Comparison of ENCODE assay signal across 9 mouse cellular contexts in genomic region chr2:5949821-5950220, GRCm38 (mm10). TPM values are rescaled to one million over a fixed set of nuclear protein-coding genes. Genes with fewer than 3 reads are reported as not detected.
DNase-seq lines count a peak whose midpoint lies in the region; ATAC-seq lines count a peak whose summit lies in the region.
"Not testable (repeated sequence)": the region's sequence is repeated elsewhere in the genome, so short reads cannot be mapped to it uniquely, and the experiment has no call there.
"Had no signal": no experiment of that assay in that cellular context is flagged by ENCODE, and none has a peak within 500 bp of the region (broad histone marks: within the 10 kb centered on the region; RNA-seq: fewer than 3 reads in every experiment).

No protein-coding gene starts in this region.

- not testable (repeated sequence) for H3K27me3 ChIP-seq in embryonic facial prominence, embryonic 11.5 days (ENCODE audit: control insufficient read depth, insufficient read depth, low read length); forebrain, embryonic 15.5 days; hindbrain, embryonic 10.5 days (ENCODE audit: insufficient read depth, poor library complexity, severe bottlenecking); kidney, embryonic 14.5 days (ENCODE audit: control insufficient read depth, insufficient read depth, low read length); liver, embryonic 11.5 days (replicated peaks; ENCODE audit: control insufficient read depth, insufficient read depth, low read length); megakaryocyte, embryonic 14.5 days (replicated peaks); neural tube, embryonic 13.5 days

- peak overlapping the region; percentile 48 for H3K4me2 ChIP-seq in embryonic facial prominence, embryonic 11.5 days (ENCODE audit: low read depth, low read length)
- H3K4me2 ChIP-seq in forebrain, embryonic 15.5 days (replicated peaks) = peak overlapping the region; percentile 75
- peak overlapping the region; percentile 55 for H3K4me2 ChIP-seq in kidney, embryonic 14.5 days (replicated peaks; ENCODE audit: low read depth, low read length)
- peak overlapping the region; percentile 73 for H3K4me2 ChIP-seq in liver, embryonic 11.5 days
- peak overlapping the region; percentile 71 for H3K4me2 ChIP-seq in neural tube, embryonic 13.5 days

- not testable (repeated sequence) for ATAC-seq in embryonic facial prominence, embryonic 11.5 days (replicated peaks; ENCODE audit: insufficient number of reproducible peaks, low FRiP score, low TSS enrichment, low read depth); forebrain, embryonic 15.5 days (replicated peaks); kidney, embryonic 14.5 days (ENCODE audit: low FRiP score, low TSS enrichment); liver, embryonic 11.5 days (replicated peaks; ENCODE audit: low FRiP score); neural tube, embryonic 13.5 days (ENCODE audit: low read depth)

- H3K27ac ChIP-seq in ES-E14 (ENCODE audit: insufficient read depth, low read depth, low read length, poor library complexity, severe bottlenecking); embryonic facial prominence, embryonic 11.5 days (replicated peaks; ENCODE audit: low read depth, low read length); kidney, embryonic 14.5 days (ENCODE audit: low read depth, low read length); neural tube, embryonic 13.5 days (replicated peaks): not testable (repeated sequence)
- H3K27ac ChIP-seq in forebrain, embryonic 15.5 days (replicated peaks) = peak overlapping the region; percentile 88; the same call in 1 of the 2 replicates
- peak overlapping the region; percentile 97; the same call in 1 of the 2 replicates for H3K27ac ChIP-seq in hindbrain, embryonic 10.5 days
- H3K27ac ChIP-seq in liver, embryonic 11.5 days (ENCODE audit: low read depth, low read length) = 0 out of 2 replicates have a peak overlapping the region, but pooled peaks have one; percentile 36

- not testable (repeated sequence) for DNase-seq in ES-E14 (ENCODE audit: low read depth, low spot score); embryonic facial prominence, embryonic 11.5 days (ENCODE audit: low spot score); hindbrain, embryonic 10.5 days (ENCODE audit: low spot score); liver, embryonic 11.5 days (ENCODE audit: low spot score)

- peak overlapping the region; percentile 81; the same call in 1 of the 2 replicates for H3K9ac ChIP-seq in ES-E14 (ENCODE audit: insufficient read depth, low read depth, low read length, poor library complexity, severe bottlenecking)
- H3K9ac ChIP-seq in embryonic facial prominence, embryonic 11.5 days (replicated peaks; ENCODE audit: low read length); forebrain, embryonic 15.5 days (replicated peaks); neural tube, embryonic 13.5 days: not testable (repeated sequence)
- peak overlapping the region; percentile 90; the same call in 1 of the 2 replicates for H3K9ac ChIP-seq in kidney, embryonic 14.5 days (ENCODE audit: low read depth, low read length)
- peak overlapping the region; percentile 77; the same call in 1 of the 2 replicates for H3K9ac ChIP-seq in liver, embryonic 11.5 days (ENCODE audit: low read depth, low read length)

- H3K4me1 ChIP-seq in ES-E14 (ENCODE audit: control insufficient read depth in 2 of 2, insufficient read depth in 2 of 2, low read length in 2 of 2, poor library complexity in 1 of 2); embryonic facial prominence, embryonic 11.5 days (ENCODE audit: control insufficient read depth, insufficient read depth, low read length); kidney, embryonic 14.5 days (ENCODE audit: control insufficient read depth, insufficient read depth, low read length): not testable (repeated sequence)
- H3K4me1 ChIP-seq in forebrain, embryonic 15.5 days = peaks cover 14% of the 10 kb centered on the region
- peaks cover 12% of the 10 kb centered on the region for H3K4me1 ChIP-seq in hindbrain, embryonic 10.5 days (replicated peaks)
- H3K4me1 ChIP-seq in liver, embryonic 11.5 days (replicated peaks; ENCODE audit: control insufficient read depth, insufficient read depth, low read length) = peaks cover 10% of the 10 kb centered on the region; the same call in 1 of the 2 replicates
- peaks cover 35% of the 10 kb centered on the region for H3K4me1 ChIP-seq in megakaryocyte, embryonic 14.5 days
- H3K4me1 ChIP-seq in neural tube, embryonic 13.5 days (replicated peaks) = peaks cover 21% of the 10 kb centered on the region

- H3K9me3 ChIP-seq in ES-E14 (ENCODE audit: control insufficient read depth, insufficient read depth, low read depth, low read length); embryonic facial prominence, embryonic 11.5 days (replicated peaks; ENCODE audit: control insufficient read depth, low read length); forebrain, embryonic 15.5 days; hindbrain, embryonic 10.5 days; kidney, embryonic 14.5 days (ENCODE audit: control insufficient read depth, low read length); liver, embryonic 11.5 days (ENCODE audit: control insufficient read depth, low read length); megakaryocyte, embryonic 14.5 days; neural tube, embryonic 13.5 days: not testable (repeated sequence)

- H3K36me3 ChIP-seq in ES-E14 (ENCODE audit: control insufficient read depth, insufficient read depth, low read length, poor library complexity, severe bottlenecking); embryonic facial prominence, embryonic 11.5 days (replicated peaks; ENCODE audit: control insufficient read depth, insufficient read depth, low read depth, low read length); forebrain, embryonic 15.5 days; hindbrain, embryonic 10.5 days; kidney, embryonic 14.5 days (ENCODE audit: control insufficient read depth, insufficient read depth, low read length); liver, embryonic 11.5 days (ENCODE audit: control insufficient read depth, insufficient read depth, low read length); megakaryocyte, embryonic 14.5 days (replicated peaks; ENCODE audit: low read length); neural tube, embryonic 13.5 days: not testable (repeated sequence)

- WGBS in embryonic facial prominence, embryonic 11.5 days = 95% methylated on average over 9 of the region's 9 CpGs
- 91% methylated on average over 9 of the region's 9 CpGs for WGBS in forebrain, embryonic 15.5 days
- WGBS in hindbrain, embryonic 10.5 days = 95% methylated on average over 9 of the region's 9 CpGs
- WGBS in kidney, embryonic 14.5 days = 94% methylated on average over 9 of the region's 9 CpGs
- WGBS in liver, embryonic 11.5 days = 90% methylated on average over 9 of the region's 9 CpGs
- WGBS in neural tube, embryonic 13.5 days = 93% methylated on average over 9 of the region's 9 CpGs

- peak overlapping the region; percentile 72 to 85 for H3K4me3 ChIP-seq in ES-E14 (ENCODE audit: insufficient read depth in 1 of 2, low read depth in 1 of 2, low read length in 2 of 2, poor library complexity in 1 of 2, severe bottlenecking in 1 of 2)
- not testable (repeated sequence) for H3K4me3 ChIP-seq in embryonic facial prominence, embryonic 11.5 days (ENCODE audit: low read depth, low read length)
- peak overlapping the region; percentile 99 for H3K4me3 ChIP-seq in forebrain, embryonic 15.5 days
- peak overlapping the region; percentile 99 for H3K4me3 ChIP-seq in hindbrain, embryonic 10.5 days
- peak overlapping the region; percentile 69 for H3K4me3 ChIP-seq in kidney, embryonic 14.5 days (ENCODE audit: low read length)
- H3K4me3 ChIP-seq in liver, embryonic 11.5 days (ENCODE audit: low read depth, low read length) = peak overlapping the region; percentile 72
- peak overlapping the region; percentile 96 for H3K4me3 ChIP-seq in megakaryocyte, embryonic 14.5 days (replicated peaks)
- peak overlapping the region; percentile 70 for H3K4me3 ChIP-seq in neural tube, embryonic 13.5 days

- in situ Hi-C loops in ES-E14 (cut with MboI; ENCODE audit: low sequenced_read_pairs in 2 of 2, unreplicated experiment in 2 of 2) = not testable (repeated sequence)

RNA-seq across cellular contexts. Expression of gene Upf2, which starts 1.4 kb away (rescaled TPM):
- 14.6 and 18.6 TPM in 2 replicates for total RNA-seq in ES-E14 (2012; rRNA removed)
- 13.3 and 15.7 TPM in 2 replicates for polyA plus RNA-seq in embryonic facial prominence, embryonic 11.5 days (2014; fragmentation: Nextera tagmentation; extraction: Ambion mirVana)
- polyA plus RNA-seq in forebrain, embryonic 15.5 days (2015; fragmentation: Nextera tagmentation; extraction: Ambion mirVana) = 9.1 and 9.5 TPM in 2 replicates
- polyA plus RNA-seq in hindbrain, embryonic 10.5 days (2016; fragmentation: Nextera tagmentation; extraction: Ambion mirVana) = 6.9 and 9.0 TPM in 2 replicates
- polyA plus RNA-seq in kidney, embryonic 14.5 days (2014; fragmentation: Nextera tagmentation; extraction: Ambion mirVana) = 12.1 and 12.5 TPM in 2 replicates
- 10.4 and 10.7 TPM in 2 replicates for polyA plus RNA-seq in liver, embryonic 11.5 days (2014; fragmentation: Nextera tagmentation; extraction: Ambion mirVana)
- 1.6 and 2.7 TPM in 2 replicates for polyA plus RNA-seq in megakaryocyte, embryonic 14.5 days (2012; ENCODE audit: insufficient read depth, low replicate concordance)
- 8.0 and 8.8 TPM in 2 replicates for polyA plus RNA-seq in neural tube, embryonic 13.5 days (2015; fragmentation: Nextera tagmentation; extraction: Ambion mirVana)

RNA-seq across cellular contexts. Expression of gene Dhtkd1, which starts 7.2 kb away (rescaled TPM):
- 12.0 and 28.1 TPM in 2 replicates for total RNA-seq in ES-E14 (2012; rRNA removed)
- polyA plus RNA-seq in embryonic facial prominence, embryonic 11.5 days (2014; fragmentation: Nextera tagmentation; extraction: Ambion mirVana) = 2.8 and 3.4 TPM in 2 replicates
- polyA plus RNA-seq in forebrain, embryonic 15.5 days (2015; fragmentation: Nextera tagmentation; extraction: Ambion mirVana) = 6.0 and 8.9 TPM in 2 replicates
- 3.8 and 5.0 TPM in 2 replicates for polyA plus RNA-seq in hindbrain, embryonic 10.5 days (2016; fragmentation: Nextera tagmentation; extraction: Ambion mirVana)
- 4.0 and 5.5 TPM in 2 replicates for polyA plus RNA-seq in kidney, embryonic 14.5 days (2014; fragmentation: Nextera tagmentation; extraction: Ambion mirVana)
- 3.5 and 4.8 TPM in 2 replicates for polyA plus RNA-seq in liver, embryonic 11.5 days (2014; fragmentation: Nextera tagmentation; extraction: Ambion mirVana)
- not detected in 2 replicates for polyA plus RNA-seq in megakaryocyte, embryonic 14.5 days (2012; ENCODE audit: insufficient read depth, low replicate concordance)
- 6.3 and 6.4 TPM in 2 replicates for polyA plus RNA-seq in neural tube, embryonic 13.5 days (2015; fragmentation: Nextera tagmentation; extraction: Ambion mirVana)
- total RNA-seq: monocyte, adult 5-6 weeks had no signal

RNA-seq across cellular contexts. Expression of gene Sec61a2, which starts 54.6 kb away (rescaled TPM):
- total RNA-seq in ES-E14 (2012; rRNA removed) = 56.1 and 71.1 TPM in 2 replicates
- 81.0 and 82.7 TPM in 2 replicates for polyA plus RNA-seq in embryonic facial prominence, embryonic 11.5 days (2014; fragmentation: Nextera tagmentation; extraction: Ambion mirVana)
- 88.2 and 95.8 TPM in 2 replicates for polyA plus RNA-seq in forebrain, embryonic 15.5 days (2015; fragmentation: Nextera tagmentation; extraction: Ambion mirVana)
- polyA plus RNA-seq in hindbrain, embryonic 10.5 days (2016; fragmentation: Nextera tagmentation; extraction: Ambion mirVana) = 76.8 and 87.2 TPM in 2 replicates
- polyA plus RNA-seq in kidney, embryonic 14.5 days (2014; fragmentation: Nextera tagmentation; extraction: Ambion mirVana) = 85.3 and 102 TPM in 2 replicates
- polyA plus RNA-seq in liver, embryonic 11.5 days (2014; fragmentation: Nextera tagmentation; extraction: Ambion mirVana) = 48.1 and 51.8 TPM in 2 replicates
- polyA plus RNA-seq in megakaryocyte, embryonic 14.5 days (2012; ENCODE audit: insufficient read depth, low replicate concordance) = 0.56 TPM in 1 of 2 replicates, not detected in the other
- 106 and 111 TPM in 2 replicates for polyA plus RNA-seq in neural tube, embryonic 13.5 days (2015; fragmentation: Nextera tagmentation; extraction: Ambion mirVana)

Comparison
In these comparisons a context has a peak if more than half of its experiments do, and no peak if none do; other contexts are left out.
1. RNA of gene Sec61a2, which starts 54.6 kb away (polyA plus RNA-seq): 106 to 111 TPM in neural tube, embryonic 13.5 days, 85.3 to 102 TPM in kidney, embryonic 14.5 days, 88.2 to 95.8 TPM in forebrain, embryonic 15.5 days, 81.0 to 82.7 TPM in embryonic facial prominence, embryonic 11.5 days, 76.8 to 87.2 TPM in hindbrain, embryonic 10.5 days and 48.1 to 51.8 TPM in liver, embryonic 11.5 days; 0.56 TPM in megakaryocyte, embryonic 14.5 days; every median in the first group is over 10 times any median in the second.
2. Peak in every context shown above with its lines, with median percentiles within 50 percentile points of each other: H3K4me2 ChIP-seq.